Mouse (Mus musculus): ENCODE measurements at regions not wholly inside any gene's neighbourhood (a gene's known extent, or its start where the extent isn't known, plus 50 kb on each side); places are given as distances from the start of the nearest gene placed in this dataset.
A peak's percentile ranks its signal among the peaks of the same experiment; 100 is the strongest.

DNA sequence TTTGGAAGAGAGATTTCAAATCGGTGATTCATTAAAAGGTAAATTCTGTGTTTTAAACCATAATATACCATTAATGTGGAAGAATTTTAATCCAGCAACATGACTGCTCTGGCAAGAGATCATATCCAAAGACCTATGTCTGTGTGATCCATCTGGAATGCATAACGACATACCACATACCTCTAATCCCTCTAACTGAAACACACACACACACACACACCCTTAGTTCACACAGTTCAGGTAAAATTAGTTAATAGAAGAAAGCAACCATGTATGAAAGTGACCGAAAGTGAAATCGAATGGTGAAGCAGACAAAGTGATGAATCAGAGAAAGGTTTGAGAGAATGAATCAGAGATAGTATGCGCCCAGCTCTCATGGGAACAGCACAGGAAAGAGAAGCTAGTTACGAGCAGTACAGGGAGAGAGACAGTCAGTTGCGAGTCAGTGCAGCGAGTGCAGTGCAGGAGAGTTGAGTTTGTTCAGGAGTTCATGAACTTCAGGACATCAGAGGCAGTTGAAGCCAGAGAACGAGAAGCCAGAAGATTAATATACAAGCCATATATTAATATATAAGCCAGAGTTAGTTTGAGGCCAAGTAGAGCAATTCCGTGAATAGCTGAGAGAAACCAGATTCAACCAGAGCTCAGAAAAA lies 213.0 kb upstream of the Celf2 start:
- no peaks in the 10 kb centered on the region for H3K27me3 ChIP-seq (replicated peaks; ENCODE audit: control insufficient read depth, insufficient read depth, low read length)
- 88% methylated on average over 10 of the region's 10 CpGs for WGBS
- no peak for ATAC-seq

GRCm38 (mm10) chr2:7711046-7711445 lies 201.7 kb upstream of the Celf2 start:
- H3K27ac ChIP-seq (ENCODE audit: low read depth, low read length) = no peak overlapping the region
- H3K9ac ChIP-seq (ENCODE audit: low read depth, low read length) = no peak overlapping the region
- no peaks in the 10 kb centered on the region for H3K4me1 ChIP-seq (ENCODE audit: control insufficient read depth, insufficient read depth, low read depth, low read length)
- H3K9me3 ChIP-seq (ENCODE audit: control insufficient read depth, low read length) = no peaks in the 10 kb centered on the region
- ATAC-seq = no peak
- H3K27me3 ChIP-seq (replicated peaks; ENCODE audit: control insufficient read depth, insufficient read depth, low read length) = no peaks in the 10 kb centered on the region
- H3K36me3 ChIP-seq (ENCODE audit: control insufficient read depth, insufficient read depth, low read length) = no peaks in the 10 kb centered on the region
- no peak overlapping the region for H3K4me3 ChIP-seq (ENCODE audit: low read length)
- no peak overlapping the region for H3K4me2 ChIP-seq (ENCODE audit: low read length)
- WGBS = 88% methylated on average over 1 of the region's 1 CpGs

More for the DNA sequence above, 213.0 kb upstream of the Celf2 start:
- H3K27ac ChIP-seq (ENCODE audit: low read depth, low read length) = no peak overlapping the region
- H3K9ac ChIP-seq (ENCODE audit: low read depth, low read length) = no peak overlapping the region
- no peak overlapping the region for H3K4me3 ChIP-seq (ENCODE audit: low read length)
- H3K4me2 ChIP-seq (ENCODE audit: low read length) = no peak overlapping the region
- H3K36me3 ChIP-seq (ENCODE audit: control insufficient read depth, insufficient read depth, low read length) = no peaks in the 10 kb centered on the region
- H3K9me3 ChIP-seq (ENCODE audit: control insufficient read depth, low read length) = no peaks in the 10 kb centered on the region
- H3K4me1 ChIP-seq (ENCODE audit: control insufficient read depth, insufficient read depth, low read depth, low read length) = no peaks in the 10 kb centered on the region

DNA sequence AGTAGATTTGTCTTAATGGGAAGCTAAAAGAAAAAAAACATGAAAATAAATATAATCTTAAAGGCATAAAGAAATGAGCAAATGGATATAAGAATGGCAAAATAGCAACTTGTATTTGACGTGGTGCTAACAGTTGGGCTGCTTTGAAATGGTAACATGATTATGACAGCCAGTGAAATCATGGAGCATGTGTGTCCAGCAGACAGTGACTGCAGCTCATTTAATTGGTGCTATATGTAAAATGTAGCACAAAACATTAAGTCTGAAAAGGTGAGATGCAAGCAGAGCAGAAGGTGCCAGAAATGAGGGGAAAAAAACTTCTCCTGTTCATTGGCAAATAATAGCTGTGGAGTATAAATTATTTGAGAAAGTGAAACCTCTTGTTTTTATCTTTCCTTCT lies 201.1 kb upstream of the Celf2 start:
- Histone ChIP-seq H3K4me3 (ENCODE audit: low read length) (no peak overlapping the region), H3K9ac (ENCODE audit: low read depth, low read length) (no peak overlapping the region), H3K27ac (ENCODE audit: low read depth, low read length) (no peak overlapping the region), H3K4me1 (ENCODE audit: control insufficient read depth, insufficient read depth, low read depth, low read length) (no peaks in the 10 kb centered on the region), H3K4me2 (ENCODE audit: low read length) (no peak overlapping the region), H3K36me3 (ENCODE audit: control insufficient read depth, insufficient read depth, low read length) (no peaks in the 10 kb centered on the region), H3K9me3 (ENCODE audit: control insufficient read depth, low read length) (no peaks in the 10 kb centered on the region), H3K27me3 (replicated peaks; ENCODE audit: control insufficient read depth, insufficient read depth, low read length) (no peaks in the 10 kb centered on the region)
- WGBS = 73% methylated on average over 1 of the region's 1 CpGs
- ATAC-seq = no peak

DNA sequence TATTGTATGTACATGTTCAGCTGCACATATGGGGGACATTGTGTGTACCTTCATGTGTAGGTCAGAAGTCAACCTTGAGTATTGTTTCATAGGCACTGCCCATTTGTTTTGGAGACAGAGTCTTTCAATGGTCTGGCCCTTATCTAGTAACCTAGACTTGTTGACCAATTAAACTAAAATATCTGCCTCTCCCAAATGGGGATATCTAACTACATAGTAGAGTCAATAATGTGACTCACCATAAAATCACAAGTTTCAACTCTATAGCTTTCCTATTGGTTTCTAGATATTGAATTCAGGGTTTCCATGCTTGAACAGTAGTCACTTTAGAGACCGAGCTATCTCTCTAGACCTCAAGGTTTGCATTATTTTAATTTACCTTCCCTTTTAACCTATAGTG lies 174.0 kb upstream of the Celf2 start:
- Histone ChIP-seq H3K27ac (ENCODE audit: low read depth, low read length) (no peak overlapping the region), H3K27me3 (replicated peaks; ENCODE audit: control insufficient read depth, insufficient read depth, low read length) (no peaks in the 10 kb centered on the region), H3K9me3 (ENCODE audit: control insufficient read depth, low read length) (no peaks in the 10 kb centered on the region), H3K9ac (ENCODE audit: low read depth, low read length) (no peak overlapping the region), H3K36me3 (ENCODE audit: control insufficient read depth, insufficient read depth, low read length) (no peaks in the 10 kb centered on the region), H3K4me2 (ENCODE audit: low read length) (no peak overlapping the region), H3K4me3 (ENCODE audit: low read length) (no peak overlapping the region), H3K4me1 (ENCODE audit: control insufficient read depth, insufficient read depth, low read depth, low read length) (no peaks in the 10 kb centered on the region)
- 97% methylated on average over 1 of the region's 1 CpGs for WGBS
- no peak for ATAC-seq

- Histone ChIP-seq H3K9me3 (ENCODE audit: control insufficient read depth, low read length) (no peaks in the 10 kb centered on the region), H3K9ac (ENCODE audit: low read depth, low read length) (no peak overlapping the region), H3K27me3 (replicated peaks; ENCODE audit: control insufficient read depth, insufficient read depth, low read length) (no peaks in the 10 kb centered on the region), H3K36me3 (ENCODE audit: control insufficient read depth, insufficient read depth, low read length) (no peaks in the 10 kb centered on the region), H3K27ac (ENCODE audit: low read depth, low read length) (no peak overlapping the region), H3K4me1 (ENCODE audit: control insufficient read depth, insufficient read depth, low read depth, low read length) (no peaks in the 10 kb centered on the region), H3K4me2 (ENCODE audit: low read length) (no peak overlapping the region), H3K4me3 (ENCODE audit: low read length) (no peak overlapping the region)
- no peak for ATAC-seq
- whole genome bisulfite sequencing = 63% methylated on average over 6 of the region's 6 CpGs
Measured at GRCm38 (mm10) chr2:7640892-7641291, 131.5 kb upstream of the Celf2 start.

DNA sequence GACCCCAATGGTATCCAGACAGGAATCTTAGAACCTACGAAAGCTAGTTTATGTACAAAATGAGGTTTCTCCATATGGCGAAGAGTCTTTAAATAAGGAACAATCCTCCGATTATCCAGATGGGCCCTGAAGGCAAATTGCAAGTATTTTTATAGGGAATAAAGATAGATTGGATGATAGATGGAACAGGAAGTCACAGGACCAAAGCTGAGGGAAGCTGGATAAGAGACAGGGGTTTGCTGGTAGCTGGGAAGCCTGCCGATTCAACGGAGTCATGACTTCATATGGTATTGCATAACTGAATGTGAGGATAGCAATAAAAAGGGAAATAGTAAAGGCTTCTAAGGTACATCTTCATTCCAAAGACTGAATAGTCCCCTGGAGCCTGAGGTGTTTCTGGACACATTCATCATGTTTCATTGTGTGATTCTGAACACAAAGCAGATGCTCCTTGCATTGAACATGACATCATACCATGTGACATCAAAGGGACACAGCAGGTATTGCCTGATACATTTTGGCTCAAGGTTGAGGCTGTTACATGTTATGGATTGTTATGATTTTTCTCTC lies 113.4 kb upstream of the Celf2 start:
- Histone ChIP-seq H3K4me2 (ENCODE audit: low read length) (no peak overlapping the region), H3K36me3 (ENCODE audit: control insufficient read depth, insufficient read depth, low read length) (no peaks in the 10 kb centered on the region), H3K27ac (ENCODE audit: low read depth, low read length) (no peak overlapping the region), H3K27me3 (replicated peaks; ENCODE audit: control insufficient read depth, insufficient read depth, low read length) (no peaks in the 10 kb centered on the region), H3K4me1 (ENCODE audit: control insufficient read depth, insufficient read depth, low read depth, low read length) (no peaks in the 10 kb centered on the region), H3K9me3 (ENCODE audit: control insufficient read depth, low read length) (no peaks in the 10 kb centered on the region), H3K9ac (ENCODE audit: low read depth, low read length) (no peak overlapping the region), H3K4me3 (ENCODE audit: low read length) (no peak overlapping the region)
- ATAC-seq = no peak
- 87% methylated on average over 5 of the region's 5 CpGs for WGBS

- Histone ChIP-seq H3K4me2 (ENCODE audit: low read length) (no peak overlapping the region), H3K4me1 (ENCODE audit: control insufficient read depth, insufficient read depth, low read depth, low read length) (no peaks in the 10 kb centered on the region), H3K27ac (ENCODE audit: low read depth, low read length) (peak overlapping the region; percentile 61; the same call in 1 of the 2 replicates), H3K9me3 (ENCODE audit: control insufficient read depth, low read length) (no peaks in the 10 kb centered on the region), H3K36me3 (ENCODE audit: control insufficient read depth, insufficient read depth, low read length) (no peaks in the 10 kb centered on the region), H3K4me3 (ENCODE audit: low read length) (no peak overlapping the region), H3K9ac (ENCODE audit: low read depth, low read length) (no peak overlapping the region), H3K27me3 (replicated peaks; ENCODE audit: control insufficient read depth, insufficient read depth, low read length) (no peaks in the 10 kb centered on the region)
- 59% methylated on average over 9 of the region's 9 CpGs for WGBS
- ATAC-seq = peak; percentile 98
Measured at GRCm38 (mm10) chr2:7619888-7620664, 110.7 kb upstream of the Celf2 start.

DNA sequence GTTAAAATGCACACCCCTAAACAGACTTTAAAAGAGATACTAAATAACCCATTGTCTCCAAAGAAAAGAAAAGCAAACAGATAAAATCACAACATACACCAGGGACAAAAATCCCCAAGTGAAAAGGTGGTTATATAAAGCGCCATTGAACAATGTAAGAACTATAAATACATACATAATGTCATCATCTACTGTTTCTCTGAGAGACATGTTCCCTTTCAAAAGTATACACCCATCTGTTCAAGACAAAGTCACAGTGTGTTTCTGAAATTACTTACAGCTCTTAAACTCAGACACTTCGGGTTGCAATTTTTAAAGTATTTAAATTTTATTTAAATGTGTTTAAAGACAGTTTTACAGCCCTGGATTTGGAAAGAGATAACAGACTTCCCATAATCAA lies 68.8 kb upstream of the Celf2 start:
- H3K27me3 ChIP-seq (replicated peaks; ENCODE audit: control insufficient read depth, insufficient read depth, low read length) = no peaks in the 10 kb centered on the region
- H3K4me2 ChIP-seq (ENCODE audit: low read length) = no peak overlapping the region
- no peaks in the 10 kb centered on the region for H3K9me3 ChIP-seq (ENCODE audit: control insufficient read depth, low read length)
- no peak for ATAC-seq
- H3K27ac ChIP-seq (ENCODE audit: low read depth, low read length) = no peak overlapping the region
- 89% methylated on average over 2 of the region's 2 CpGs for WGBS
- no peaks in the 10 kb centered on the region for H3K4me1 ChIP-seq (ENCODE audit: control insufficient read depth, insufficient read depth, low read depth, low read length)
- no peak overlapping the region for H3K4me3 ChIP-seq (ENCODE audit: low read length)
- no peak overlapping the region for H3K9ac ChIP-seq (ENCODE audit: low read depth, low read length)
- H3K36me3 ChIP-seq (ENCODE audit: control insufficient read depth, insufficient read depth, low read length) = no peaks in the 10 kb centered on the region
